7 mouse cellular contexts compared by ENCODE assay signal in genomic region chr4:144960188-144960904, GRCm38 (mm10).
DNase-seq lines count a peak whose midpoint lies in the region; ATAC-seq and TF ChIP-seq lines count a peak whose summit lies in the region.

No protein-coding gene starts in this region.

- no peak overlapping the region for H3K4me2 ChIP-seq in heart, postnatal 0 days (ENCODE audit: low read depth, low read length)
- H3K4me2 ChIP-seq in liver, embryonic 11.5 days, result no peak overlapping the region
- 0 out of 2 replicates have a peak overlapping the region, but pooled peaks have one; percentile 2 for H3K4me2 ChIP-seq in stomach, embryonic 16.5 days (ENCODE audit: low read depth, low read length)
- no peak overlapping the region for H3K4me2 ChIP-seq in midbrain, postnatal 0 days (ENCODE audit: low read depth, low read length, poor library complexity, severe bottlenecking)

- TF ChIP-seq POLR2A in thymus, adult 2 months (IDR thresholded peaks at IDR 0.05; ENCODE audit: control insufficient read depth, extremely low read depth, insufficient read depth, low read length, poor library complexity), result no peak

- no peak overlapping the region for H3K4me3 ChIP-seq in heart, postnatal 0 days (ENCODE audit: low read depth, low read length)
- H3K4me3 ChIP-seq in liver, embryonic 11.5 days (ENCODE audit: low read depth, low read length), result no peak overlapping the region
- H3K4me3 ChIP-seq in stomach, embryonic 16.5 days (replicated peaks; ENCODE audit: low read length), result no peak overlapping the region
- no peak overlapping the region for H3K4me3 ChIP-seq in thymus, adult 2 months (ENCODE audit: control insufficient read depth, insufficient read depth, low read length)
- H3K4me3 ChIP-seq in midbrain, postnatal 0 days (ENCODE audit: low read depth, low read length), result no peak overlapping the region

- no peaks in the 10 kb centered on the region for H3K36me3 ChIP-seq in heart, postnatal 0 days (replicated peaks; ENCODE audit: control insufficient read depth, insufficient read depth, low read length)
- H3K36me3 ChIP-seq in liver, embryonic 11.5 days (ENCODE audit: control insufficient read depth, insufficient read depth, low read length), result no peaks in the 10 kb centered on the region
- no peaks in the 10 kb centered on the region for H3K36me3 ChIP-seq in stomach, embryonic 16.5 days (ENCODE audit: control insufficient read depth, insufficient read depth, low read length)
- H3K36me3 ChIP-seq in thymus, adult 2 months (ENCODE audit: control insufficient read depth, insufficient read depth, low read length), result no peaks in the 10 kb centered on the region
- H3K36me3 ChIP-seq in midbrain, postnatal 0 days (ENCODE audit: insufficient read depth, low read length), result no peaks in the 10 kb centered on the region

- H3K27ac ChIP-seq in heart, postnatal 0 days (ENCODE audit: low read depth), result peak overlapping the region; percentile 68
- peak overlapping the region; percentile 6; the same call in 1 of the 2 replicates for H3K27ac ChIP-seq in liver, embryonic 11.5 days (ENCODE audit: low read depth, low read length)
- H3K27ac ChIP-seq in stomach, embryonic 16.5 days (ENCODE audit: low read length), result peak overlapping the region; percentile 81
- H3K27ac ChIP-seq in thymus, adult 2 months (ENCODE audit: control insufficient read depth, insufficient read depth, low read length), result no peak overlapping the region
- no peak overlapping the region for H3K27ac ChIP-seq in midbrain, postnatal 0 days (ENCODE audit: low read depth, low read length)

- WGBS in heart, postnatal 0 days, result 56% methylated on average over 8 of the region's 8 CpGs
- 61% methylated on average over 8 of the region's 8 CpGs for WGBS in liver, embryonic 11.5 days
- WGBS in stomach, embryonic 16.5 days, result 46% methylated on average over 8 of the region's 8 CpGs
- 85% methylated on average over 8 of the region's 8 CpGs for WGBS in thymus, adult 2 months
- WGBS in midbrain, postnatal 0 days, result 70% methylated on average over 8 of the region's 8 CpGs

- peak; percentile 81 for DNase-seq in adrenal gland, postnatal 25 days
- peak; percentile 12 for DNase-seq in heart, postnatal 0 days (ENCODE audit: low spot score)
- peak; percentile 51 for DNase-seq in liver, embryonic 11.5 days (ENCODE audit: low spot score)
- no peak for DNase-seq in thymus, adult 2 months
- no peak for DNase-seq in MN1 (ENCODE audit: low spot score)
- no peak for DNase-seq in midbrain, postnatal 0 days (ENCODE audit: low spot score)

- peak; percentile 39; the same call in 1 of the 2 replicates for ATAC-seq in heart, postnatal 0 days (ENCODE audit: insufficient read depth, low read depth)
- peak; percentile 79 for ATAC-seq in liver, embryonic 11.5 days (replicated peaks; ENCODE audit: low FRiP score)
- peak; percentile 81; the same call in 1 of the 2 replicates for ATAC-seq in stomach, embryonic 16.5 days (ENCODE audit: insufficient read depth, low FRiP score)
- no peak for ATAC-seq in midbrain, postnatal 0 days (ENCODE audit: low FRiP score)

- TF ChIP-seq EP300 in heart, postnatal 0 days (IDR thresholded peaks at IDR 0.05; ENCODE audit: low read depth), result no peak

- H3K4me1 ChIP-seq in heart, postnatal 0 days (ENCODE audit: control insufficient read depth, insufficient read depth), result peaks cover 15% of the 10 kb centered on the region
- H3K4me1 ChIP-seq in liver, embryonic 11.5 days (replicated peaks; ENCODE audit: control insufficient read depth, insufficient read depth, low read length), result no peaks in the 10 kb centered on the region; the same call in 1 of the 2 replicates
- H3K4me1 ChIP-seq in stomach, embryonic 16.5 days (ENCODE audit: control insufficient read depth, insufficient read depth, low read length), result peaks cover 12% of the 10 kb centered on the region
- no peaks in the 10 kb centered on the region for H3K4me1 ChIP-seq in thymus, adult 2 months (replicated peaks; ENCODE audit: control insufficient read depth, insufficient read depth, low read length)
- no peaks in the 10 kb centered on the region for H3K4me1 ChIP-seq in midbrain, postnatal 0 days (ENCODE audit: insufficient read depth, low read length)

- H3K9me3 ChIP-seq in heart, postnatal 0 days (replicated peaks; ENCODE audit: control insufficient read depth, low read length), result no peaks in the 10 kb centered on the region
- no peaks in the 10 kb centered on the region for H3K9me3 ChIP-seq in liver, embryonic 11.5 days (ENCODE audit: control insufficient read depth, low read length)
- no peaks in the 10 kb centered on the region for H3K9me3 ChIP-seq in stomach, embryonic 16.5 days (replicated peaks; ENCODE audit: control insufficient read depth, low read length)
- no peaks in the 10 kb centered on the region for H3K9me3 ChIP-seq in midbrain, postnatal 0 days (ENCODE audit: low read length)

- no peak for TF ChIP-seq CTCF in heart, postnatal 0 days (IDR thresholded peaks at IDR 0.05; ENCODE audit: low read depth)
- no peak for TF ChIP-seq CTCF in thymus, adult 2 months (IDR thresholded peaks at IDR 0.05; ENCODE audit: borderline replicate concordance, control insufficient read depth, extremely low read depth, insufficient read depth, low read length, poor library complexity)
- TF ChIP-seq CTCF in midbrain, postnatal 0 days (IDR thresholded peaks at IDR 0.05), result no peak

- H3K9ac ChIP-seq in heart, postnatal 0 days (replicated peaks; ENCODE audit: low read depth, low read length), result no peak overlapping the region
- no peak overlapping the region for H3K9ac ChIP-seq in liver, embryonic 11.5 days (ENCODE audit: low read depth, low read length)
- peak overlapping the region; percentile 11 for H3K9ac ChIP-seq in stomach, embryonic 16.5 days (ENCODE audit: low read length)
- H3K9ac ChIP-seq in midbrain, postnatal 0 days (replicated peaks; ENCODE audit: low read length, poor library complexity, severe bottlenecking), result no peak overlapping the region

- no peaks in the 10 kb centered on the region for H3K27me3 ChIP-seq in heart, postnatal 0 days (ENCODE audit: control insufficient read depth, insufficient read depth, low read length)
- no peaks in the 10 kb centered on the region for H3K27me3 ChIP-seq in liver, embryonic 11.5 days (replicated peaks; ENCODE audit: control insufficient read depth, insufficient read depth, low read length)
- no peaks in the 10 kb centered on the region for H3K27me3 ChIP-seq in stomach, embryonic 16.5 days (ENCODE audit: control insufficient read depth, insufficient read depth, low read length)
- H3K27me3 ChIP-seq in thymus, adult 2 months (ENCODE audit: control insufficient read depth, insufficient read depth, low read length), result no peaks in the 10 kb centered on the region
- no peaks in the 10 kb centered on the region for H3K27me3 ChIP-seq in midbrain, postnatal 0 days (ENCODE audit: insufficient read depth, low read length)

Comparison
In these comparisons a context has a peak if more than half of its experiments do, and no peak if none do; other contexts are left out.
1. DNase-seq: peak in adrenal gland, postnatal 25 days (single experiment), heart, postnatal 0 days (single experiment) and liver, embryonic 11.5 days (single experiment); none in thymus, adult 2 months (single experiment), MN1 (single experiment) and midbrain, postnatal 0 days (single experiment).
2. H3K27ac ChIP-seq: peak in heart, postnatal 0 days (single experiment), liver, embryonic 11.5 days (single experiment) and stomach, embryonic 16.5 days (single experiment); none in thymus, adult 2 months (single experiment) and midbrain, postnatal 0 days (single experiment).